Mouse (Mus musculus) kidney, postnatal 4 days (tissue): ENCODE measurements around the gene Fam135a.
A peak's percentile ranks its signal among the peaks of the same experiment; 100 is the strongest.
"Not testable (repeated sequence)": the region's sequence is repeated elsewhere in the genome, so short reads cannot be mapped to it uniquely, and the experiment has no call there.

Source experiments
- DNase-seq, 2 experiments: peaks; one replicate each; pipeline ENCODE4 v3.0.0; 2021; ENCODE audit warnings: mixed read lengths in 2 of 2

The Fam135a gene

DNA sequence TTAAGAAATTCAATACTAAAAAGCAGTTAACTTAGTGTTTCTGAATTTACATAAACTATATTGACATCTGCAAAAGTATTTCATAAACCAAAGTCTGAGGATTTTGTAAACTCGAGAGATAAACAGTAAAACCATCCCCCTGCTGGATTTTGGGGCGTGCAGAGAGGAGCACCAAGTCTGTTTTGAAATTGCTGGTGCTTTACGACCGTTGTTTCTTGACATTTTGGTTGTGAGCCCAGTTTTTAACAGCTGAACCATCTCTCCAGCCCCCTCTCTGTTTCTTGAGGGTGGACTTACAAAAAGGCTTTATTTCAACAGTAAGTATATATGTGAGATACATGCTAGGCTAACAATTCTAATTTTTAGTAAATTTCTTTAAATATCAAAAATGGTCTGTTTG, 33.4 kb downstream of the Fam135a start:
- peak in 1 of 2 experiments; percentile 12 for DNase-seq

DNA sequence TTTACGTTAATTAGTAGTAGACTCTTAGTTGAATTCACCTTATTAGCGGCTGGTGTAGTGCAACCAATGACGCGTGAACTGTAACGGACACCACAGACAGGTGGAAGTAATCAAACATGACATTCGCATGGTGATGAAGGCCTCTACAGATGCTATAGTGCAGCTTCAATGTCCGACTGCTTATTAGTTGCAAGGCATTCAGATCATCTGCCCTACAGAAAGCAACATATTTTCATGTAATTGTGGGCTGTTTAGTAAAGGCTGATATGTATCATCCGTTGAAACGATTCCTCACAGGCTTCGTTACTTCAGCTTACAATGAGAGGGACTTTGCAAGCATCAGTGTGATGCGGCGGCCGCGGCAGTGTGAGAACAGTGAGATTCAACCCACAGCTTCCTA, 44.4 kb downstream of the Fam135a start:
- DNase-seq = no peak

DNA sequence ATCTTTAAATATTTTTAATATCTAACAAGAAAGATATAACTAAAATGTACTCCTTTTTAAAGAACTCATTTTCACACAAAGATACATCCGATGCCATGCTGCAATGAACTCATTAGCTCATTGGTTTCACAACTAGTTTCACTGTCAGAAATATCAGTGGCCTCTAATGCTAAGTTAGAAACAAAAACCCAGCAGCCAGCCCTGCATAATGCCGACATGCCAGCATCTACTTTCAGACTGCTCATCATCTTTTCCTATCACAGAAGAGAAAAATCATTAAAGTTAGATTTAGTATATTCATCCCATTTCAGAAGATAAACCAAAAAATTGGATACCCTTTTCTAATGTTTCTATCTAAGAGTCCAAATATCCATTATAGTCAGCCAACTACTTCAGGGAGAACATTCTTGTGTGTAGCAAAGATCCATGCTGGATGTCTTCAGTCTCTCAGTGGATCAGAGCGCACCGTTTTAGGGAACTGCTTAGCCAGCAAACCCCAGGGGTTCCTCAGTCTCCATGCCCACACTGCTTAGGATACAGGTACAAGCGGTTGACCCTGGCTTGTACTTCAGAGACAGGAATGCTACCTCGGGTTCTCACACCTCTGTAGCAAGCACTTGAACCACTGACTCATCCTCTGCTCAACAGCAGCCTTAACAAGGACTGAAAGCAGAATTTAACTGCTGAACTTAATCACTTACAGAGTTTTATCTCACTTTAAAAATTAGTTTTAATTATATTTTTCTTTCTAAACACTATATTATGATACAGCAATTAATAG, 53.2 kb downstream of the Fam135a start:
- DNase-seq = no peak

DNA sequence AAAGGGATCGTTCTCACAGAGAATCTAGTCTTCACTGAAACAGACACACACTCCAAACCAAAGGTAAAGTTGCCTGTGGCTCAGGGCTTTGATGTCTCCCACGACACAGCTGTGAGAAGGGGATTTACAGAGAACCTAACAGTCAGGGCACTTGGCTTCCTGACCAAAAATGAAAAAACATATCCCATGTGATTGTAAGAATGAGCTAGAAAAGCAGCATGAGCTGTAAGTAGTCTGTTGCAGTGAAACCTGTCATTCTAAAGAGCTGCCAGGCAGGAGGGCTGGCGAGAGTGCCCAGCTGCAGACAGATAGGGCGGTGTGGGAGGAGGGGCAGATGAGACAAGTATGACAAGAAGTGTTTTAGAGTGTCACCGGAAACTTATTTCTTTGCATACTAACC, 54.5 kb downstream of the Fam135a start:
- DNase-seq = no peak

DNA sequence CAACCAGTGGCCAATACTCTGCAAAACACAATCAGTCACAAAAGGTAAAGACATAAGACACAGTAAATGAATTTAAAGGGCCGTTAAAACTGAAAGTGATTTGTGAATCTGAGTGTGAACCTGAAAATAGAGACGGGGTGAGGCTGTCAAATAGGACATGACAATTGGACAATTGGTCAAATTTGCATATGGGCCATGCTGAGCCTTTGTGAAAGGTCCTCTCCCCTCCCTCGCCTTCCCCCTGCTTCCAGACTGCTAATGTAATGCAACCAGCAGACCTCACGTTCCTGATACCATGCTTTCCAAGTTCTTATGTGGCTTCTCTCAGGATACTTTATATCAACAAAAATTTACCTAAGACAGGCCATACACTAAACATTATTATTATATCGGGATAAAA, 57.1 kb downstream of the Fam135a start:
- DNase-seq = no peak

DNA sequence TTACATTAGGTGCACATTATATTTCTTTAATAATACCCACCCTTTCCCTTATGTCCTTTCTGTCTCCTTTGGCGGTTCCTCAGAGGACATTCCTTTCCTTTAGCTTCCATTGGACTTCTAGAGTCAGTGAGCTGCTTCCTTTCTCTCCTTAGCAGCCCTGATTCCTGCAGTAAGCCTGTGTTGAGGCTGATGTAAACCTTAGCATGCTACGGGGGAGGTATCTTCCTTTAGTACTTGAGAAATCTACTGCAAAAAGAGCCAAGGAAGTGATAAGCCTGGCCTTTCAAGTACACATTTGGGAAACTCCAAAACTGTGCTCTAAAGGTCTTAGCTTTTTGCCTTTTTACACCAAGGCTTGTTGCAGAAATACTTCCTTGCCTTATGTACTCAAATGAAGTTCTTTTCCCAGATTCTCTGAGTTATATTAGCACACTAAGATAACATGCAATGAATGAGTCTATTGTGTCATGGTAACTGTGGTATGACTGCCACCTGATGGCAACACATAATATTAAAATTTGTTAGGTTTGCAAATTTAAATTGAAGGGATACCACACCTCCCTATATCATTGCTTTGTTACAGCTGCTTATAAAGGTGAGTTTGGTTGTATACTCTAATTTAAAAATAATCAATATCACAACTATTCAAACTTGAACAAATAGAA, 66.2 kb downstream of the Fam135a start:
- no peak for DNase-seq

DNA sequence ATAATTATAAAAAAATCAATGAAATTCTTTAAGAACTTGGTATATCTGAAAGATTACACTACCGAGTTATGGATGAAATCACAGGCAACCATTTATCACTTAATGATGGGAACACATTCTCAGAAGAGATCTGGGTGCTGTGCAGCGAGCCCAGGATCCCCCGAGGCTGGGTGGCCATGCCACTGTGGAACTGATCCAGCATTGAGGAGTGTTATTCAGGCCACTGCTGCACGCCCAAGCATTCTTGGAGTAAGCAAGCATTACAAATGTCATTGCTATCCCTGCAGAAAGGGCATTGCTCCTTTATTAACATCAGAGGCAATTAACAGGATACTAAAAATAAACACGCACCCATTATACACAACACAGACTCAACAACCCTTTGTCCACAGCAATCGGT, 89.3 kb downstream of the Fam135a start:
- DNase-seq = no peak

DNA sequence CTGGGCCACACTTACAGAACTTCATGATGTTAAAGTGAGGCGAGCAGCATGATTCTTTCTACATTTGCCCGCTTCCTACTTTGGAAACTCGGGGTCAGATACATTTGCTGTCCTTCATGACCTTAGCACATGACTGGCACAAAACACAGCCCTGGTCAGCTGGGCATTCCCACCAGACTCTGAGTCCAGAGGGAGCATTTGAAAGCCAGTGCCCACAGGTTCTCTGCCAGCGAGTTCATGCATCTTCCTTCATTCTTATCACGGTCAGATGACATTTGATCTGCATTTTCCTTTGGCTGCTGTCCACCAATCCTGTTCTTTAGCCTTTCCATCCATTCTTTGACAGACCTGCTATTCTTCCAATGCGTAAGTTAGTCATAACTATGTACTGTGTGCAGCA, 90.1 kb downstream of the Fam135a start:
- DNase-seq = no peak

DNA sequence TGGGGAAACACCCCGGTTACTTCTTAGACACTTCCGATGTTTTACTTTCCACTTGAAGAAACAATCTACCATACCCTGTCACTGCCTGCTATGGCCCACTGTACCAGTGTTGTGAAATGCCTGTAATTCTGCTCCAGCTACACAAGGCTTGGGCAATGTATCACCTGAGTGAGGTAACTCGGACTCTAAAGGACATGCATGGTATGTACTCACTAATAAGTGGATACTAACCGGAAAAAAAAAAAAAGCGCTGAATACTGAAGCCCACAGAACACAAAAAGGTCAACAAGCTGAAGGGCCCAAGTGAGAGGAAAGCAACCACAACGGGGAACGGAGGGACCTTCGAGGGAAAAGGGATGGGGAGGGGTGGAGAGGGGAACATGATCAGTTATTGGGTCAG, 92.5 kb downstream of the Fam135a start:
- no peak for DNase-seq

DNA sequence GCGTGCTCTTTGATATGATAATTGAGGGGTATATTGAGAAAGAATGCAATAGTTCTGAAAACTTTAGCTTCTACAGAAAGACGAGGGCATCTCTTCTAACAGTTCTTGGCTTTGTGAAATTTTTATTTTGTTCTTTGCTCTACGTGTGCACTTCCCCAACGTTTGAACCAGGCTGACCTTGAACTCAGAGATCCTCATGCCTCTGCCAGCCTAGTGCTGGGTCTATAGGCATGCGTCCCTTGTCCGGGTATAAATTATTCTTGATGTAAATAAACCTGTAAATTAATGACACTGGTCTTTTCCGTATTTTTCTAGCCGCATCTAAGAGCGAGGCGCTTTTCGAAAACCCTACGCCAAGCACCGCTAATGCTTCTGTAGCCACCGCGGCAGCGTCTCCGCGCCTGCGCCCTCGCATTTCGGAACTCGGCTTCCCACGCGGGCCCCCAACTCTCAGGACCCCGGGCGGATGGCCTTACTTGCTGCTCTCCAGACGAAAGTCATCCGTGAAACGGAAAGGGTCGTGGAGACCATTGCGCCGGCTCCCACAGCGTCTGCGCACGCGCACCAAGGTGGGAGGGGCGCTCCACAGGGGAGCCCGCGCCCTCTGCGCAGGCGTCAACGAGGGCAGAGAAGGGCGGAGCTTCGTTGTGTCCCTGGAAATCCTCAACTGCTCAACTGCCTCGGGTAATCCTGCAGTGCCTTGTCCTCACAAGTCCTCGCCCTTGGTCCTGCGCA, 94.9 kb downstream of the Fam135a start, which contains the start of gene Sdhaf4:
Gene Sdhaf4 (minus strand): TSS at position 587 of the 735 bp plus-strand sequence.
- peak; percentile 94 to 96 for DNase-seq

DNA sequence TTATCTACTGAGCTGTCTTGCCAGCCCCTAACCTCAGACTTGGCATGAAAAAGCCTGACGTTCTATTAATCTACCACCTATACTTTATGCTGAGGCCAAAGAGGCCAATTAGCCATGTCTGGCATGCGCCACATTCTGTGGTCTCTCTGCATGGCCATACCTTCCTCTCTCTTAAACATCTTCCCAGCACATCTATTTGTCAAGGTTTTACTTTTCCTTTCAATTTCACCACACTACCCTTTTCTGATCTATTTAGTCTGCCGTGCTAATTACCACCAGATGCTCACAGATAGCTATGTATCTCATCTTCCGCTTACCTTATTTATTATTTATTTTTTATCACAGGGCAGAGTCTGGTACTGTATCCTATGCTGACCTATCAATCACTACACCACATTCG, 100.8 kb downstream of the Fam135a start:
- no peak for DNase-seq

DNA sequence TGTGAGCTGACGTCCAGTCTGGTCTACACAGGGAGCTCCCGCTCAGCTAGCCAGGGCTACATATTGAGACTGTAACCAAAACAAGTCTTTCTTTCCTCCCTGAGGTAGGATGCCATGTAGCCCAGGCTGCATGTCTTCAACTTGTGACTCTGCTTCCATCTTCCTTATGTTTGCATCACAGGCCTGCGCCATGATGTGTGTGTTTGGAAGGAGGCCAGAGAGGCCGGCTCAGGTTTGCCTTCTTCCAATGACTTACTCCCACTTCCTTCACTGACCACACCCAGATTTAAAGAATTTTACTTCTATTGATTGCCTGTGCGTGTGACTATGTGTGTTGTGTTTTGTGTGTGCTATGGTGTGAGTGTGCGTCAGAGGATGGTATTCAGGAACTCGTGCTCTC, 101.3 kb downstream of the Fam135a start:
- DNase-seq = no peak

DNA sequence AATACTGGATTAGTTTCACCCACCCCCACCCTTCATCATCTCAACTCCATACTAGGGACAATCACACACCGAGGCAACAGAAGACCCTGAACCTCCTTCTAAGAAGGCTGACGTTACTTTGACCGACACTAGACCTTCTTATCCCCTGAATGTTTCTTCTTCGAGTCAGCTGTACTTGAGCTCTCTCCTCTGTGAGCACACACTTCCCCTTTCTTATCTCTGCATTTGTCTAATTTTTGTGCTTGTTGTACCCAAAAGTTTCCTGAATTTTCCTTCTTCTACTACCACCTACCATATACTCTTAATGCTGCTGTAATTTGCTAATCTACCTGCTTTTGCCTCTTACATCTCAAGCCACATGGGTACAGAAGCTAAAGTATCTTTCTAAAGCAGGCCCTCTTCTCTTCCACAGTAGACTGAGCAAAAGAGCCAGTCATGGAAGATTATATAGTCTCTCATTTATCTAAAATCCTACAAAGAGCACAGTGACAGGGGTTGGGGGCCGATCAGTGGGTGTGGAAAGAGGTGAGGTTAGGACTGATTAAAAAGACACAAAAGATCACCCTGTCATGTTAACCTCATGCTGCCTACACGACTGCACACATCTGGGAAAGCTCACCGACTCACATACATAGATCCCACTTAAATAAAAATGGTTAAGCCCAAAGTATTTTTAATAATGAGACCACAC, 101.9 kb downstream of the Fam135a start:
- DNase-seq = no peak

DNA sequence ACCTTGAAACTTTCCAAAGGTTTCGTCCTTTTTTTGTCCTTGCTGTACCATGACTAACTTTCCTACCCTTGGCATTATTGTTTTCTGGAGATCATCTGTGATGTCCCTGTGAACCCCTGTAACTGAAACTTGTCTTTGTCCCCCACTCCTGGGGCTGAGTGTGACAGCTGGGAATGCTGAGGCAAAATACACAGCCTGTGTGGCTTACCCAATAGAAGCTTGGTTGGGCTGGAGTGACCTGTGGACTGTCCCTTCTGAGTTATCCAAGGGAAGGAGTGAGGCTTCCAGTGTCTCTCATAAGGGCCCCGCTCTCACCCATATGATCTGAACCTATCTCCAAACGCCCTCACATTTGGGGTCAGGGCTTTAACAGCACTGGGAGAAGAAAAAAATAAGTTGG, 102.6 kb downstream of the Fam135a start:
- DNase-seq = no peak

DNA sequence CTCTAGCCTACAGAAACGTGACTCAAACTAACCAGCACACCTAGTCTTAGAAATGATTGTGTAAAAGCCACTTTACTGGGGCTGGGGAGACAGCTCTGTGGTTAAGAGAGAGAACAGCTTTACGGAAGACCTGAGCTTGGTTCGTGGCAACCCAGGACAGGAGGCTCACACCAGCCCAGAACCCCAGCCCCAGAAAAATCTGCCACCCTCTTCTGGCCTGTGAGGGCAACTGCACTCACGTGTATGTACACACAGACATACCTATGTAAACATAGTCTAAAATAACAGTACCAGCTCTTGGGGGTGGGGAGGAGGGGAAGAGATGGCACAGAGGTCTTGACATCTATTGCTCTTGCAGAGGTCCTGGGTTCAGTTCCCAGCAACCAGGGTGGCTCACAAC, 104.7 kb downstream of the Fam135a start:
- DNase-seq = no peak

DNA sequence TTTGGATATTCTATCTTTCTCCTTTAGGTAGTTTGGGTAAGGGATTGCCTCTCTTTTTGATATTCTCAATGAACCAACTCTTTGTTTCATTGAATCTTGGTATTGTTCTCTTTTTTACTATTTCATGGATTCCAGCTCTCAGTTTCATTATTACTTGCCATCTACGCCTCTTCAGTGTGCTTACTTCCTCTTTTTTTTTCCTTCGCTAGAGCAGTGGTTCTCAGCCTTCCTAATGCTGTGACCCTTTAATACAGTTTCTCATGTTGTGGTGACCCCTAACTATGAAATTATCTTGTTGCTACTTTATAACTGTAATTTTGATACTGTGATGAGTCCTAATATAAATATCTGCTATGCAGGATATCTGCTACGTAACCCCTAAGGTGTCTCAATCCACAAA, 117.0 kb downstream of the Fam135a start:
- DNase-seq = no peak

DNA sequence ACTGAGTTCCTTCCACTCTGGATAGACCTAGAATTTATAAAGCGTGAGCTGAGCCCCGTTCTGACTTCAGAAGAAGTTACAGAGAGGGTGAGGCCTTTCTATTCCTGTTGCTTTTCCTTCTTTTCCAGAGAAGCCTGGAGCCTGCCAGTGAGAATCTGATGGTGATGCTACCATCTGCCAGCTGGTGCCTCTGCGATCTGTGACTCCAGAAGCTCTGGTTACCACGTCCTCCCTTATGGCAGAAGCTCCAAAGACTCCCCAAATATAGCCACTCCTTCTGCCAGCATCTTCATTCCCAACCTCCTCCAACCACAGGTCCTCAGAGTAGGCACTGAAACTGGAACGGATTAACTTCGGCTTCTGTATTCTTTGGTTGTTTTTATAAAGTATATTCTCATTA, 121.9 kb downstream of the Fam135a start:
- no peak for DNase-seq

DNA sequence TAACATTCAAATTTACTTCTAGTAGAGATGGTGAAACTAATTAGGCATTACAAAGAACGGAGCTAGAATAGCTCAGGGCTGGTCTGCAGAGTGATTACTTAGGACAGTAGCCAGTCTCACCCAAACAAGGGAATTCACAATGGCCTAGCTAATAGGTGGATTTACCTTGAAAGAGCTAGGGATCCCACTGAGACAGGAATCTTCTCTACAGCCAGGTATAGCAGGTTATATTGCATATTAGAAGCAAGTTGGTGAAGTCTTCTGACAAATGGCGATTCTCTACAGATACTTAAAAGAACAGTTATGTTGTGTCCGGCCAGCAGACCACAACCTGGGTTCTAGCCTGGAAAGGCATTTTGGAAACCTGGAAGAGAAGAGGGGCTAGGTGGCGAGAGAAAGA, 129.0 kb downstream of the Fam135a start:
- not testable (repeated sequence) for DNase-seq

DNA sequence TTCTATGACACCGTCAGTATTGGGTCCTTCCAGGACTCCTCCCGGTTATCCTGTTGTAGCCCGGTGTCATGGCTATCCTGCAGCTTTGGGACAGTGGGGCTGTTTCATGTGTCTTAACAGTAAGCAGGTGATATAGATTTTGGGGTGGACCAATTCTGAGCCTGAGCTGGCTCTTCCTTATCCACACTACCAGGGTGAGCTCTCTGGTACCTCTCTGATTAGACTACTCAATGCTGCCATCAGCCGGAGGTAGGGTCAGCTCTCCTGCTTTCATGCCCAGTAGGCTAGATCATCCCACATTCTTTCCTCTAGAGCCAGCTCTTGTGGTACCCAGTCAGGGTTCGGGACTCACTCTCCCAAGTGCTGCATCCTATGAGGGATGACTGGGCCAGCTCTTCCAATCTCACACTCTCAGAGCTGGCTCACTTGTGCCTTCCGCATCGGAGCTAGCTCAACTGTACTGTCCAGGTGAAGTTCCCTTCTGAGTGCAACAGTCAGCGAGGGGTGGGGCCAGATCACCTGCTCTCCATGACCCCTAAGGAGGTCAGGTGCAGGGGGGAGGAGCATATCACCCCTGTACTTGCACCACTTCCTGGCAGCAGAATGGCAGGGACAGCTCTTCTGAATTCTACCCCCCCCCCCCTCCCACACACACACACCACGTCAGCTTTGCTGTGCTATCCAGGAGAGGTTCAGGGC, 132.0 kb downstream of the Fam135a start:
- DNase-seq = no peak

DNA sequence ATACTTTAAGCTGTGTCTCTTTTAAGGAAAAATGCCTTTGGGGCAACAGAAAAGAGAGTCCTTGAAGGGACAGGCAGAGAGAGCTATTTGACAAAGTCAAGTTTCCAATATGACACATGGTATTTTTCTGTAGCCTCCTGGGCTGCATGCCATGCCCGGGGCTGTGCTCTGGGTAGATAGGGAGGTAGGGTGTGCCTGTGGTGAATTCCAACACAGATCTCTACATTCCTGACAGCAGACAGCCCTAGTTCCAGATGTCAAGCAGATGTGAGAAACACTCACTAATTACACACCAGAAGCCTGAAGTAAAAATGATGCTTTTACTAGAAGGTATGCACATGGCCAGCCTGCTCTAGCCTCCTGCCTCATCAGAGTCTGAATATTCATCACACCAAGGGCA, 133.9 kb downstream of the Fam135a start:
- no peak for DNase-seq
